17 mouse cellular contexts compared by ENCODE assay signal in the genomic region with DNA sequence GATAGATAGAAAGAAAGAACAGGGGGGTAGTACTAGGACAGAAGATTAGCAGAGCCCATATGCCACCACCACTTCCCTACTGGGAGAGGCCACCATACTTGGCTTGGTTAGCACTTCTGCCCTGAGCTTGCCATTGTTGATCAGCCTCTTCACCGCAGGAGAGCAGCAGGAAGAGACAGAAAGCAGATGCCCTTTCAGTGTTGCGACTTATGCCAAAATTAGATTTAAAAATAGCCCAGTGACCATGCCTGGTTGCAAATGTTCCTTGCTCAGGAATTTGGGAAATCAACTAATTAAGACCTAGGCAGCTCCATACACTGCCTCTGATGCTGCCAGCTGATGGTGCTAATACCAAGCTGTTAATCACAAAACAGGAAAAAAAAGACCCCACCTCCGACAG.
DNase-seq lines count a peak whose midpoint lies in the region; ATAC-seq and TF ChIP-seq lines count a peak whose summit lies in the region.
"Had no signal": no experiment of that assay in that cellular context is flagged by ENCODE, and none has a peak within 500 bp of the region (broad histone marks: within the 10 kb centered on the region; RNA-seq: fewer than 3 reads in every experiment).

No protein-coding gene starts in this region.

- H3K27ac ChIP-seq in heart, adult 2 months = peak overlapping the region; percentile 51
- 0 out of 2 replicates have a peak overlapping the region, but pooled peaks have one; percentile 47 for H3K27ac ChIP-seq in lung, postnatal 0 days (ENCODE audit: low read length)
- peak overlapping the region; percentile 71 for H3K27ac ChIP-seq in heart, embryonic 16.5 days (ENCODE audit: low read length)
- H3K27ac ChIP-seq: embryonic facial prominence, embryonic 15.5 days; limb, embryonic 15.5 days; midbrain, embryonic 15.5 days had no signal

- intact Hi-C loops in heart, adult 2 months (cut with DNase I) = loop anchor here (5.0 kb wide), 1 partner anchor 43 kb away; no protein-coding TSS in a partner anchor
- intact Hi-C loops in heart, postnatal 36 days (cut with DNase I) = no loop called here

- peak in 1 of 2 experiments; percentile 51 for DNase-seq in heart, adult 2 months
- DNase-seq in heart, postnatal 36 days = no peak
- DNase-seq in lung, postnatal 0 days (ENCODE audit: low spot score) = peak; percentile 75
- no peak for DNase-seq in lung, postnatal 14 days
- peak; percentile 98 for DNase-seq in cerebellum, adult 9-10 months
- no peak for DNase-seq in thymus, adult 18-20 months
- DNase-seq in gastrocnemius, postnatal 10 days = no peak
- DNase-seq: B cell, adult 2 months; kidney, adult 8-10 months; lung, postnatal 10 days; right cerebral cortex, postnatal 14 days had no signal

- peak; percentile 71; the same call in 1 of the 2 replicates for TF ChIP-seq EP300 in heart, adult 2 months (IDR thresholded peaks at IDR 0.05; ENCODE audit: insufficient read depth, low read depth, low read length)
- TF ChIP-seq EP300 in lung, postnatal 0 days (IDR thresholded peaks at IDR 0.05) = no peak; the same call in 1 of the 2 replicates

- H3K9ac ChIP-seq in heart, adult 2 months (ENCODE audit: low read depth, low read length) = no peak overlapping the region
- H3K9ac ChIP-seq in lung, postnatal 0 days (replicated peaks; ENCODE audit: low read depth) = no peak overlapping the region
- no peak overlapping the region for H3K9ac ChIP-seq in heart, embryonic 16.5 days (ENCODE audit: low read length)
- H3K9ac ChIP-seq: embryonic facial prominence, embryonic 15.5 days; limb, embryonic 15.5 days; midbrain, embryonic 15.5 days had no signal

- H3K4me1 ChIP-seq in heart, adult 2 months (ENCODE audit: control insufficient read depth, insufficient read depth, low read length) = peaks cover 4% of the 10 kb centered on the region; the same call in 1 of the 2 replicates
- H3K4me1 ChIP-seq in lung, postnatal 0 days (ENCODE audit: insufficient read depth, low read depth, low read length) = no peaks in the 10 kb centered on the region
- peaks cover 17% of the 10 kb centered on the region for H3K4me1 ChIP-seq in heart, embryonic 16.5 days (ENCODE audit: control insufficient read depth, insufficient read depth, low read length)
- H3K4me1 ChIP-seq: limb, embryonic 15.5 days; midbrain, embryonic 15.5 days had no signal

- H3K9me3 ChIP-seq in lung, postnatal 0 days (ENCODE audit: low read length) = no peaks in the 10 kb centered on the region
- no peaks in the 10 kb centered on the region for H3K9me3 ChIP-seq in heart, embryonic 16.5 days (replicated peaks; ENCODE audit: control insufficient read depth, low read length)
- H3K9me3 ChIP-seq: embryonic facial prominence, embryonic 15.5 days; limb, embryonic 15.5 days; midbrain, embryonic 15.5 days had no signal

- no peak overlapping the region for H3K4me2 ChIP-seq in lung, postnatal 0 days (replicated peaks; ENCODE audit: low read depth, low read length)
- no peak overlapping the region for H3K4me2 ChIP-seq in heart, embryonic 16.5 days (ENCODE audit: low read depth, low read length)
- H3K4me2 ChIP-seq: embryonic facial prominence, embryonic 15.5 days; limb, embryonic 15.5 days; midbrain, embryonic 15.5 days had no signal

- TF ChIP-seq POLR2A in heart, adult 2 months (IDR thresholded peaks at IDR 0.05; ENCODE audit: insufficient read depth, low read depth, low read length) = no peak

- WGBS in heart, adult 2 months = 31% methylated on average over 3 of the region's 3 CpGs
- 63% methylated on average over 3 of the region's 3 CpGs for WGBS in lung, postnatal 0 days
- 26% methylated on average over 3 of the region's 3 CpGs for WGBS in heart, embryonic 16.5 days

- H3K36me3 ChIP-seq in heart, adult 2 months (ENCODE audit: control insufficient read depth, insufficient read depth, low read length) = no peaks in the 10 kb centered on the region
- H3K36me3 ChIP-seq in lung, postnatal 0 days (ENCODE audit: insufficient read depth, low read length) = no peaks in the 10 kb centered on the region
- no peaks in the 10 kb centered on the region for H3K36me3 ChIP-seq in heart, embryonic 16.5 days (ENCODE audit: control insufficient read depth, insufficient read depth)
- H3K36me3 ChIP-seq: embryonic facial prominence, embryonic 15.5 days; G1E; midbrain, embryonic 15.5 days had no signal

- TF ChIP-seq CTCF in heart, adult 2 months (IDR thresholded peaks at IDR 0.05) = no peak
- no peak for TF ChIP-seq CTCF in lung, postnatal 0 days (IDR thresholded peaks at IDR 0.05)

- no peaks in the 10 kb centered on the region for H3K27me3 ChIP-seq in heart, adult 2 months (ENCODE audit: control insufficient read depth, insufficient read depth, low read length)
- H3K27me3 ChIP-seq in lung, postnatal 0 days (replicated peaks; ENCODE audit: insufficient read depth, low read length) = no peaks in the 10 kb centered on the region
- no peaks in the 10 kb centered on the region for H3K27me3 ChIP-seq in heart, embryonic 16.5 days (ENCODE audit: control insufficient read depth, insufficient read depth, low read length)
- H3K27me3 ChIP-seq: embryonic facial prominence, embryonic 15.5 days; limb, embryonic 15.5 days; midbrain, embryonic 15.5 days had no signal

- no peak overlapping the region for H3K4me3 ChIP-seq in heart, adult 2 months
- no peak overlapping the region for H3K4me3 ChIP-seq in lung, postnatal 0 days (ENCODE audit: low read depth, low read length)
- no peak overlapping the region for H3K4me3 ChIP-seq in heart, embryonic 16.5 days (ENCODE audit: low read length)
- H3K4me3 ChIP-seq: embryonic facial prominence, embryonic 15.5 days; limb, embryonic 15.5 days; midbrain, embryonic 15.5 days had no signal

- peak; percentile 40 for ATAC-seq in lung, postnatal 0 days
- ATAC-seq in heart, embryonic 16.5 days (replicated peaks; ENCODE audit: extremely low read depth, insufficient read depth, low FRiP score) = peak; percentile 84
- ATAC-seq: forebrain, embryonic 16.5 days; midbrain, embryonic 15.5 days had no signal

- H3K79me2 ChIP-seq in heart, adult 2 months (replicated peaks; ENCODE audit: control insufficient read depth, insufficient read depth, low read length) = no peaks in the 10 kb centered on the region

Comparison
In these comparisons a context has a peak if more than half of its experiments do, and no peak if none do; other contexts are left out.
1. DNase-seq: peak in lung, postnatal 0 days (single experiment) and cerebellum, adult 9-10 months (single experiment); none in heart, postnatal 36 days (0 of 2), lung, postnatal 14 days (single experiment), thymus, adult 18-20 months (0 of 2) and gastrocnemius, postnatal 10 days (single experiment).
2. Peak in every context shown above with its lines, with median percentiles within 50 percentile points of each other: H3K27ac ChIP-seq.